Mouse (Mus musculus) MEL (cell line): ENCODE data around the gene Hoxd11. TPM values are rescaled to one million over a fixed set of nuclear protein-coding genes. Genes with fewer than 3 reads are reported as not detected.

Experiments used
- DNase-seq: peaks from one replicate; pipeline ENCODE4 v3.0.0; 2011; ENCODE audit warnings: low read depth, low spot score
- H3K27ac ChIP-seq: 2 replicates; pipeline ENCODE4 v1.5.1; 2012; ENCODE audit warnings: low read depth, mild to moderate bottlenecking, control low read depth, low read length, moderate library complexity; ENCODE audit not compliant: control insufficient read depth
- H3K27me3 ChIP-seq, 2 experiments: fragments of 150-350 bp in 1 of 2; sonication (generic) in 1 of 2; 2 replicates each; pipeline ENCODE4 v1.6.1; 2012; ENCODE audit warnings: low read length in 2 of 2, mild to moderate bottlenecking in 2 of 2, improper control_type of control experiment in 1 of 2, moderate library complexity in 1 of 2; ENCODE audit not compliant: insufficient read depth in 2 of 2, control insufficient read depth in 1 of 2
- H3K36me3 ChIP-seq, 2 experiments: 2 replicates each; pipeline ENCODE4 v1.6.1; 2012 to 2014; ENCODE audit warnings: low read length in 2 of 2, improper control_type of control experiment in 1 of 2, inconsistent platforms in 1 of 2, mild to moderate bottlenecking in 1 of 2; ENCODE audit not compliant: insufficient read depth in 2 of 2, control insufficient read depth in 1 of 2
- H3K4me1 ChIP-seq, 2 experiments: fragments of 150-350 bp in 1 of 2; sonication (generic) in 1 of 2; 2 replicates each; pipeline ENCODE4 v1.6.1; 2012; ENCODE audit warnings: low read length in 2 of 2, improper control_type of control experiment in 1 of 2, mild to moderate bottlenecking in 1 of 2; ENCODE audit not compliant: insufficient read depth in 2 of 2, control insufficient read depth in 1 of 2
- H3K4me3 ChIP-seq, 2 experiments: fragments of 150-350 bp in 1 of 2; sonication (generic) in 1 of 2; 2 replicates each; pipeline ENCODE4 v1.5.1; 2012; ENCODE audit warnings: low read depth in 2 of 2, low read length in 2 of 2, mild to moderate bottlenecking in 2 of 2, moderate library complexity in 2 of 2, control low read depth in 1 of 2, improper control_type of control experiment in 1 of 2; ENCODE audit not compliant: control insufficient read depth in 1 of 2, insufficient read depth in 1 of 2
- H3K79me2 ChIP-seq: 2 replicates; pipeline ENCODE4 v1.6.1; 2012; ENCODE audit warnings: mild to moderate bottlenecking, low read length, moderate library complexity; ENCODE audit not compliant: control insufficient read depth, poor library complexity, insufficient read depth
- H3K9ac ChIP-seq: 2 replicates; pipeline ENCODE4 v1.6.1; 2012; ENCODE audit warnings: low read depth, mild to moderate bottlenecking, control low read depth, low read length, moderate library complexity; ENCODE audit not compliant: control insufficient read depth, poor library complexity, severe bottlenecking
- H3K9me3 ChIP-seq: fragments of 150-350 bp; sonication (generic); replicated peaks from 2 replicates; pipeline ENCODE4 v1.6.1; 2012; ENCODE audit warnings: mild to moderate bottlenecking, low read length, improper control_type of control experiment, moderate library complexity; ENCODE audit not compliant: insufficient read depth
- BHLHE40 ChIP-seq: IDR thresholded peaks from 2 replicates; pipeline ENCODE4 v1.6.1; 2012; ENCODE audit warnings: low read depth, mild to moderate bottlenecking, inconsistent platforms, low read length, improper control_type of control experiment, borderline replicate concordance
- CHD2 ChIP-seq: IDR thresholded peaks from 2 replicates; pipeline ENCODE4 v1.6.1; 2011; ENCODE audit warnings: low read length, improper control_type of control experiment
- CTCF ChIP-seq, 3 experiments: IDR thresholded peaks in 2 of 3; conservative IDR thresholded peaks in 1 of 3; 2 replicates each; pipeline ENCODE4 v1.5.1; 2011 to 2012; ENCODE audit warnings: low read length in 3 of 3, low read depth in 2 of 3, mild to moderate bottlenecking in 2 of 3, improper control_type of control experiment in 1 of 3, inconsistent platforms in 1 of 3, mixed read lengths in 1 of 3, moderate library complexity in 1 of 3; ENCODE audit not compliant: control insufficient read depth in 1 of 3, insufficient read depth in 1 of 3, poor library complexity in 1 of 3, severe bottlenecking in 1 of 3
- ELF1 ChIP-seq: IDR thresholded peaks from 2 replicates; pipeline ENCODE4 v1.6.1; 2014; ENCODE audit warnings: low read depth, mild to moderate bottlenecking, inconsistent platforms, low read length, improper control_type of control experiment, moderate library complexity
- EP300 ChIP-seq, 2 experiments: IDR thresholded peaks; 2 replicates each; pipeline ENCODE4 v1.6.1; 2011; ENCODE audit warnings: improper control_type of control experiment in 2 of 2, low read length in 2 of 2, low read depth in 1 of 2, mild to moderate bottlenecking in 1 of 2
- ETS1 ChIP-seq: IDR thresholded peaks from 2 replicates; pipeline ENCODE4 v1.6.1; 2012; ENCODE audit warnings: low read depth, mild to moderate bottlenecking, inconsistent platforms, low read length, improper control_type of control experiment, moderate library complexity
- GABPA ChIP-seq: IDR thresholded peaks from 2 replicates; pipeline ENCODE4 v1.6.1; 2012; ENCODE audit warnings: low read depth, mild to moderate bottlenecking, inconsistent platforms, low read length, improper control_type of control experiment, moderate library complexity
- MAZ ChIP-seq: IDR thresholded peaks from 2 replicates; pipeline ENCODE4 v1.6.1; 2012; ENCODE audit warnings: low read depth, mild to moderate bottlenecking, inconsistent platforms, low read length, improper control_type of control experiment
- MYB ChIP-seq: IDR thresholded peaks from 2 replicates; pipeline ENCODE4 v1.6.1; 2011; ENCODE audit warnings: mild to moderate bottlenecking, low read depth, low read length, improper control_type of control experiment
- NRF1 ChIP-seq: IDR thresholded peaks from 2 replicates; pipeline ENCODE4 v1.6.1; 2014; ENCODE audit warnings: low read depth, mild to moderate bottlenecking, inconsistent platforms, low read length, improper control_type of control experiment, moderate library complexity; ENCODE audit not compliant: poor library complexity, insufficient read depth, severe bottlenecking
- POLR2AphosphoS5 ChIP-seq: IDR thresholded peaks from 2 replicates; pipeline ENCODE4 v1.6.1; 2012; ENCODE audit warnings: low read depth, borderline replicate concordance, mild to moderate bottlenecking, inconsistent platforms, low read length, moderate library complexity, mixed read lengths
- TBP ChIP-seq: IDR thresholded peaks from 2 replicates; pipeline ENCODE4 v1.8.0; 2011; ENCODE audit warnings: low read depth, low read length, improper control_type of control experiment
- TCF12 ChIP-seq: IDR thresholded peaks from 2 replicates; pipeline ENCODE4 v1.6.1; 2014; ENCODE audit warnings: low read depth, mild to moderate bottlenecking, inconsistent platforms, low read length, improper control_type of control experiment, moderate library complexity
- USF2 ChIP-seq, 2 experiments: IDR thresholded peaks; 2 replicates each; pipeline ENCODE4 v1.6.1; 2011 to 2012; ENCODE audit warnings: improper control_type of control experiment in 2 of 2, low read length in 2 of 2, borderline replicate concordance in 1 of 2, inconsistent platforms in 1 of 2, low read depth in 1 of 2, mild to moderate bottlenecking in 1 of 2; ENCODE audit not compliant: insufficient read depth in 1 of 2
- ZC3H11A ChIP-seq: IDR thresholded peaks from 2 replicates; pipeline ENCODE4 v1.6.1; 2012; ENCODE audit warnings: low read depth, mild to moderate bottlenecking, inconsistent platforms, low read length, improper control_type of control experiment
- ZNF384 ChIP-seq: IDR thresholded peaks from 2 replicates; pipeline ENCODE4 v1.6.1; 2012; ENCODE audit warnings: low read depth, mild to moderate bottlenecking, inconsistent platforms, low read length, improper control_type of control experiment
- polyA plus RNA-seq, 2 experiments: library from polyadenylated mRNA; stranded (reverse) in 1 of 2; unstranded in 1 of 2; fragments of >175 nt in 1 of 2; fragments of >200 nt in 1 of 2; gene quantifications; 2 replicates each; pipeline versions ENCODE4 v1.2.1 to v1.2.4; 2012; ENCODE audit warnings: low replicate concordance in 2 of 2, low read depth in 1 of 2; ENCODE audit not compliant: insufficient read length in 2 of 2, insufficient read depth in 1 of 2, missing spikeins in 1 of 2
- total RNA-seq: library from RNA; depleted of rRNA; stranded (reverse); fragments of 300-350 nt; gene quantifications from 2 replicates; pipeline ENCODE4 v1.2.3, GENCODE M21; 2012

Gene Hoxd11
- total and polyA plus RNA-seq, 3 experiments = not detected

DNA sequence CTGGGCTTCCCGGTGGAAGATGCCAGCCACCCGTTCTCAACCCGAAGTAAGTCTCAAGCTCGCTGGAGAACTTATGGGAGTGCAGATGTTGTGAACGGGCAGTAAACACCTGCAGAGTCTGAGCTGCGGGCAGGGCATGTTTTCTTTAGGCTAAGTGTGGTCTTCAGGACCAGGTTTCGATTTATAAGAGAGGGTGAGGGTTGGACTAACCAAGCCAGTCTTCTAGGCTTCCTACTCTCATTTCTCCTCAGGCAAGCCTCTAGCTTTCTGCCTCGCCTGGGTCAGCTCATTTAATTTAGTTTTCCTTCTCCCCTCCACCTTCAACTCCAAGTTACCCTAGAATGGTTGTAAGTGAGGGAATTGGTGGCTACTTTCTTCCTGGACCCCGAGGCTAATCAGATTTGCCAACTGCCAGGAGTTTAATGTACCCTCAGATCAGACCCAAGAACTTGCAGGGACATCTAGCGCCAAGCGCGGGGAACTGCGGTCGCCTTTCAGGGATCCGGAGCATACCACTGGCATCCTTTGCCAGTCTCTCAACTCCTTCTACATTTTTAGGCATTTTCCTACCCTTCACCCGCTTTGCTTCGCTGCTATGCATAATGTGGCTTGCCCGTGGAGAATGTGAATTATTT is 15.9 kb upstream of the Hoxd11 start (continued):
- TF ChIP-seq ETS1 (no peak), ZNF384 (0 out of 2 replicates have a peak, but pooled peaks have one; percentile 15), POLR2AphosphoS5 (no peak), MAZ (no peak), MYB (no peak), CHD2 (no peak), TCF12 (no peak), TBP (no peak), EP300 (IDR thresholded peaks at IDR 0.05; ENCODE audit: low read depth in 1 of 2, low read length in 2 of 2) (no peak)
- TF ChIP-seq, all 39 proteins: peak for 6

DNA sequence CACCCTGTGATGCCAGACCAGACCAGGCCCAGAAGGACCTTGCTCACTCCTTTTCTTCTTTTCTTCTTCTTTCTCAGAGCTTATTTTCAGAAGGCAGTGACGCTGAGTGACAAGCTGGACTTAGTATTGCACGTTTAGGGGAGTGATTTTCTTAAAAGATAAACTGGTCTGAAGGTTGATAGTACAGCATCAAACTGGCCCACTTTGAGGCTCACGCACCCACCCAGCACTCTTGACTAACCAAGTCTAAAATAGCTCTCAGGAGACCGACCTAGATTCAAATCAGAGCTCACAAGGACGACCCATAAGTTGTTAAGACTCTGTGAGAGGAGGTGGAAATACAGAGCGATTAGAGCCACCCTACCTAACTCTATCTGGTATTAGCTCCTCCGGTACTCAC is 12.9 kb upstream of the Hoxd11 start:
- Histone ChIP-seq H3K4me1 (no peaks in the 10 kb centered on the region), H3K4me3 (no peak overlapping the region), H3K27ac (no peak overlapping the region), H3K36me3 (no peaks in the 10 kb centered on the region)
- no peak for TF ChIP-seq ELF1
- TF ChIP-seq BHLHE40 = no peak
- no peak for TF ChIP-seq NRF1
- no peak for TF ChIP-seq ZC3H11A
- no peak for TF ChIP-seq ZNF384
- TF ChIP-seq CTCF (IDR thresholded peaks at IDR 0.05 in 2 of 3, conservative IDR thresholded peaks at IDR 0.05 in 1 of 3; ENCODE audit: control insufficient read depth in 1 of 3, insufficient read depth in 1 of 3, low read depth in 2 of 3, low read length in 3 of 3, poor library complexity in 1 of 3, severe bottlenecking in 1 of 3) = no peak
- no peak for TF ChIP-seq USF2 (IDR thresholded peaks at IDR 0.05; ENCODE audit: borderline replicate concordance in 1 of 2, insufficient read depth in 1 of 2, low read depth in 1 of 2, low read length in 2 of 2)
- TF ChIP-seq MYB = no peak
- TF ChIP-seq GABPA = no peak
- no peak for TF ChIP-seq POLR2AphosphoS5
- TF ChIP-seq, all 39 proteins: peak for 0
- no peak for DNase-seq
- no peaks in the 10 kb centered on the region for H3K9me3 ChIP-seq
- no peak overlapping the region for H3K9ac ChIP-seq
- no peaks in the 10 kb centered on the region for H3K79me2 ChIP-seq
- H3K27me3 ChIP-seq = no peaks in the 10 kb centered on the region
